Mouse (Mus musculus): Measurements from ENCODE around the gene Aqp8. TPM values are rescaled to one million over a fixed set of nuclear protein-coding genes. Genes with fewer than 3 reads are reported as not detected.

Aqp8 gene
- total RNA-seq (2021): not detected
- long read RNA-seq, experiment 1: 0 reads
- long read RNA-seq, experiment 2: 0 reads

- Histone ChIP-seq H3K4me3 (no peak within 1 kb of the TSS), H3K27ac (no peak within 1 kb of the TSS)
- DNase-seq (ENCODE audit: low spot score in 2 of 2): no peak
- TF ChIP-seq CTCF (conservative IDR thresholded peaks at IDR 0.05): no peak
Measured at GRCm38 (mm10) chr7:123462070-123462501, at the start of gene Aqp8. Gene Aqp8, plus strand, starts transcription at chr7:123462291.

- no peak for TF ChIP-seq CTCF (conservative IDR thresholded peaks at IDR 0.05)
- H3K27ac ChIP-seq: no peak overlapping the region
- no peak for DNase-seq (ENCODE audit: low spot score in 2 of 2)
- H3K4me3 ChIP-seq: no peak overlapping the region
Measured at GRCm38 (mm10) chr7:123416803-123417202, 45.3 kb upstream of the Aqp8 start.

- no peak overlapping the region for H3K4me3 ChIP-seq
- no peak for TF ChIP-seq CTCF (conservative IDR thresholded peaks at IDR 0.05)
- no peak for DNase-seq (ENCODE audit: low spot score in 2 of 2)
Measured at GRCm38 (mm10) chr7:123417661-123418060, 44.4 kb upstream of the Aqp8 start.

GRCm38 (mm10) chr7:123419984-123420383, 42.1 kb upstream of the Aqp8 start:
- TF ChIP-seq CTCF (conservative IDR thresholded peaks at IDR 0.05): no peak
- H3K4me3 ChIP-seq: no peak overlapping the region

More at GRCm38 (mm10) chr7:123417661-123418060, 44.4 kb upstream of the Aqp8 start:
- no peak overlapping the region; the same call in 1 of the 2 replicates for H3K27ac ChIP-seq

GRCm38 (mm10) chr7:123421958-123422357, 40.1 kb upstream of the Aqp8 start:
- no peak for DNase-seq (ENCODE audit: low spot score in 2 of 2)
- Histone ChIP-seq H3K27ac (no peak overlapping the region), H3K4me3 (no peak overlapping the region)
- no peak for TF ChIP-seq CTCF (conservative IDR thresholded peaks at IDR 0.05)

More at GRCm38 (mm10) chr7:123419984-123420383, 42.1 kb upstream of the Aqp8 start:
- no peak for DNase-seq (ENCODE audit: low spot score in 2 of 2)
- H3K27ac ChIP-seq: no peak overlapping the region

- no peak overlapping the region for H3K27ac ChIP-seq
- TF ChIP-seq CTCF (conservative IDR thresholded peaks at IDR 0.05): no peak
- DNase-seq (ENCODE audit: low spot score in 2 of 2): no peak
- no peak overlapping the region for H3K4me3 ChIP-seq
Measured at GRCm38 (mm10) chr7:123424281-123424680, 37.8 kb upstream of the Aqp8 start.

- no peak for DNase-seq (ENCODE audit: low spot score in 2 of 2)
- TF ChIP-seq CTCF (conservative IDR thresholded peaks at IDR 0.05): no peak
- no peak overlapping the region for H3K4me3 ChIP-seq
- no peak overlapping the region for H3K27ac ChIP-seq
Measured at GRCm38 (mm10) chr7:123425134-123425757, 36.8 kb upstream of the Aqp8 start.

- no peak overlapping the region for H3K27ac ChIP-seq
- H3K4me3 ChIP-seq: no peak overlapping the region
- no peak for DNase-seq (ENCODE audit: low spot score in 2 of 2)
- no peak for TF ChIP-seq CTCF (conservative IDR thresholded peaks at IDR 0.05)
Measured at GRCm38 (mm10) chr7:123429624-123430410, 32.3 kb upstream of the Aqp8 start.

- no peak for TF ChIP-seq CTCF (conservative IDR thresholded peaks at IDR 0.05)
- DNase-seq (ENCODE audit: low spot score in 2 of 2): no peak
- H3K4me3 ChIP-seq: no peak overlapping the region
- H3K27ac ChIP-seq: no peak overlapping the region
Measured at GRCm38 (mm10) chr7:123430411-123430705, 31.7 kb upstream of the Aqp8 start.

GRCm38 (mm10) chr7:123431206-123431605, 30.9 kb upstream of the Aqp8 start:
- Histone ChIP-seq H3K27ac (no peak overlapping the region), H3K4me3 (no peak overlapping the region)
- no peak for DNase-seq (ENCODE audit: low spot score in 2 of 2)
- no peak for TF ChIP-seq CTCF (conservative IDR thresholded peaks at IDR 0.05)

GRCm38 (mm10) chr7:123442079-123442478, 20.0 kb upstream of the Aqp8 start:
- Histone ChIP-seq H3K4me3 (no peak overlapping the region), H3K27ac (no peak overlapping the region)
- no peak for TF ChIP-seq CTCF (conservative IDR thresholded peaks at IDR 0.05)
- no peak for DNase-seq (ENCODE audit: low spot score in 2 of 2)

- no peak for DNase-seq (ENCODE audit: low spot score in 2 of 2)
- Histone ChIP-seq H3K4me3 (no peak overlapping the region), H3K27ac (no peak overlapping the region)
- no peak for TF ChIP-seq CTCF (conservative IDR thresholded peaks at IDR 0.05)
Measured at GRCm38 (mm10) chr7:123448794-123449193, 13.3 kb upstream of the Aqp8 start.

GRCm38 (mm10) chr7:123449676-123450075, 12.4 kb upstream of the Aqp8 start:
- no peak for TF ChIP-seq CTCF (conservative IDR thresholded peaks at IDR 0.05)

GRCm38 (mm10) chr7:123450515-123450914, 11.6 kb upstream of the Aqp8 start:
- no peak for DNase-seq (ENCODE audit: low spot score in 2 of 2)
- no peak for TF ChIP-seq CTCF (conservative IDR thresholded peaks at IDR 0.05)
- H3K27ac ChIP-seq: no peak overlapping the region
- H3K4me3 ChIP-seq: no peak overlapping the region

More at GRCm38 (mm10) chr7:123449676-123450075, 12.4 kb upstream of the Aqp8 start:
- no peak overlapping the region for H3K27ac ChIP-seq
- DNase-seq (ENCODE audit: low spot score in 2 of 2): no peak
- no peak overlapping the region for H3K4me3 ChIP-seq

Measured in layer of hippocampus, adult 2 months (tissue).